Mouse (Mus musculus) E14TG2a.4 (cell line): ENCODE measurements around the gene Sgpp2.

ENCODE experiments used
- CTCF ChIP-seq: conservative IDR thresholded peaks from 2 replicates; pipeline ENCODE4 v1.5.1; 2014; ENCODE audit warnings: low read length
- NANOG ChIP-seq: IDR thresholded peaks from 2 replicates; pipeline ENCODE4 v1.6.1; 2014; ENCODE audit warnings: borderline replicate concordance, low read length, mixed read lengths
- POU5F1 ChIP-seq: IDR thresholded peaks from 2 replicates; pipeline ENCODE4 v1.6.1; 2014; ENCODE audit warnings: low read length, borderline replicate concordance

GRCm38 (mm10) chr1:78329861-78330260 lies 19.7 kb downstream of the Sgpp2 start:
- no peak for TF ChIP-seq CTCF
- no peak for TF ChIP-seq NANOG
- no peak for TF ChIP-seq POU5F1
